Mouse (Mus musculus): ENCODE results near the gene Crybg3.
"Not testable (repeated sequence)": the region's sequence is repeated elsewhere in the genome, so short reads cannot be mapped to it uniquely, and the experiment has no call there.

The Crybg3 gene

GRCm38 (mm10) chr16:59531243-59531642 is 69.5 kb downstream of the Crybg3 start:
- no peak for DNase-seq (ENCODE audit: low spot score)

- DNase-seq (ENCODE audit: low spot score): no peak
Measured at GRCm38 (mm10) chr16:59529570-59529969, 71.2 kb downstream of the Crybg3 start.

GRCm38 (mm10) chr16:59526939-59527338 is 73.8 kb downstream of the Crybg3 start:
- no peak for DNase-seq (ENCODE audit: low spot score)

GRCm38 (mm10) chr16:59521752-59522423 is 78.9 kb downstream of the Crybg3 start:
- DNase-seq (ENCODE audit: low spot score): no peak

- DNase-seq (ENCODE audit: low spot score): no peak
Measured at GRCm38 (mm10) chr16:59517447-59518219, 83.1 kb downstream of the Crybg3 start.

GRCm38 (mm10) chr16:59516965-59517364 is 83.8 kb downstream of the Crybg3 start:
- DNase-seq (ENCODE audit: low spot score): no peak

- DNase-seq (ENCODE audit: low spot score): no peak
Measured at GRCm38 (mm10) chr16:59515169-59515568, 85.6 kb downstream of the Crybg3 start.

GRCm38 (mm10) chr16:59509830-59510229 is 90.9 kb downstream of the Crybg3 start:
- no peak for DNase-seq (ENCODE audit: low spot score)

- DNase-seq (ENCODE audit: low spot score): no peak
Measured at GRCm38 (mm10) chr16:59499180-59499579, 101.6 kb downstream of the Crybg3 start.

GRCm38 (mm10) chr16:59497947-59498346 is 102.8 kb downstream of the Crybg3 start:
- DNase-seq (ENCODE audit: low spot score): no peak

- DNase-seq (ENCODE audit: low spot score): no peak
Measured at GRCm38 (mm10) chr16:59493199-59493598, 107.6 kb downstream of the Crybg3 start.

- DNase-seq (ENCODE audit: low spot score): no peak
Measured at GRCm38 (mm10) chr16:59487975-59488548, 112.7 kb downstream of the Crybg3 start.

- DNase-seq (ENCODE audit: low spot score): no peak
Measured at GRCm38 (mm10) chr16:59487239-59487638, 113.5 kb downstream of the Crybg3 start.

GRCm38 (mm10) chr16:59477955-59478354 is 122.8 kb downstream of the Crybg3 start:
- DNase-seq (ENCODE audit: low spot score): no peak

GRCm38 (mm10) chr16:59474788-59475187 is 126.0 kb downstream of the Crybg3 start:
- DNase-seq (ENCODE audit: low spot score): peak; percentile 21

- no peak for DNase-seq (ENCODE audit: low spot score)
Measured at GRCm38 (mm10) chr16:59472546-59472945, 128.2 kb downstream of the Crybg3 start.

- DNase-seq (ENCODE audit: low spot score): peak; percentile 58
Measured at GRCm38 (mm10) chr16:59471637-59472278, 129.0 kb downstream of the Crybg3 start, which contains the start of gene Riox2. Gene Riox2, plus strand, starts transcription at chr16:59471775.

GRCm38 (mm10) chr16:59469846-59470245 is 130.9 kb downstream of the Crybg3 start:
- no peak for DNase-seq (ENCODE audit: low spot score)

- no peak for DNase-seq (ENCODE audit: low spot score)
Measured at GRCm38 (mm10) chr16:59463973-59464372, 136.8 kb downstream of the Crybg3 start.

GRCm38 (mm10) chr16:59463567-59463966 is 137.2 kb downstream of the Crybg3 start:
- no peak for DNase-seq (ENCODE audit: low spot score)

- DNase-seq (ENCODE audit: low spot score): not testable (repeated sequence)
Measured at GRCm38 (mm10) chr16:59459259-59459861, 141.4 kb downstream of the Crybg3 start.

GRCm38 (mm10) chr16:59451813-59452212 is 149.0 kb downstream of the Crybg3 start:
- no peak for DNase-seq (ENCODE audit: low spot score)

Data from ovary, postnatal 10 days (tissue).